Mouse (Mus musculus): ENCODE measurements around the gene Arl6.

Gene Arl6

GRCm38 (mm10) chr16:59586911-59587310 is 52.3 kb downstream of the Arl6 start:
- no peak for DNase-seq

GRCm38 (mm10) chr16:59586276-59586675 is 52.9 kb downstream of the Arl6 start:
- no peak for DNase-seq

- no peak for DNase-seq
These were observed 53.4 kb downstream of the Arl6 start for GRCm38 (mm10) chr16:59585706-59586244.

DNA sequence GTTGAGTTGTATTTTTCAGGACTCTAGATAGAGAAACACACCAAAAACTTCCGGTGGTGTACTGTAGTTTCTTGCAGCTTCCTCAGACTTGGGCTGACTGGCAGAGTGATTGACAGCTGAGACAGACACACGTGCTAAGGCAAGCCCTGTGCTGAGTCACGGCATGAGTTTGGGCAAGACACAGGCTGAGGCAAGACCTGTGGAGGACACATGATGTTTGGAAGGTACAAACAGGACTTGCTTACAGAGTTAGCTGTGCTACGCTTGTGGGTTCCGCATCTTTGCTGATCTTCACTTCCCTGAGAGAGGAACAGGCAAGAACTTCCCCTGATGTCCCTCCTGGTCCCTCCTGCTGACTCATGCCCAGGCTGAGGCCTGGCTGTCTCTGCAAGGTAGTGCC is 55.7 kb downstream of the Arl6 start:
- no peak for DNase-seq

DNA sequence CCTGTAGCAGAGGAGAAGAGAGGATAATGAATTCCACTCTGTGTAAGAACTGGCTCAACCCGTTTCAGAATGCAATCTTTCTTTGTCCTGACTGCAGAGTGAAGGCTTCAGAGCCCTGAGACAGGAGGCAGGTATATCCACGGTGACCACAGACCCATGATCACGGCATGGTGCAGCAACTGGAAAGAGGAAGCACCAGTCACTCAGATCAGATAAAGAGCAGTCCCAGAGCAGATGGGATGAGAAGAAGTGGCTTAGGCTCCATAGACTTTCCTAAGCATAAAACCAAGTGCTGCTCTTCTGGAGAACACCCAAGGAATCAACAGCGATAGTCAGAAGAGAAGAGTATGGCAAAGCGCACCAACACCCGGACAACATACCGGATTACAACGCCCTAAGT is 60.0 kb downstream of the Arl6 start:
- no peak for DNase-seq

GRCm38 (mm10) chr16:59573961-59574360 is 65.2 kb downstream of the Arl6 start:
- DNase-seq, result no peak

DNA sequence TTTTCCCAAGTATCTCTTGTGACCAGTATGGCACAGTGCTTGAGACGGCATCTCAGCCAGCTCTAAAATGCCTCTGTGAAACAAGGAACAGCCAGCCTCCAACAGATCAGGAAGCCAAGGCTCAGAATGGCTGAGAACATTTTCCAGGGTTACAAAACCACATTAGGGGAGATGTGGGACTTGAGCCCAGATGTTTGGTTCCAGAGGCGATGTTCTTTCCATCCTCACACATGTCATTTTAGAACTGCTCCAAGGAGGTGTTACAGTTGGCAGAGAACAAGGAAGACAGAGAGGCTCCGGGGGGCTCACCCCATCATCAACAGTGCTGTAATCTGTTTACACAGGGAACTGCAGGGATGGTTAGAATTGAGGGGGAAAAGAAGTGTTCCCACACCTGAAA is 66.5 kb downstream of the Arl6 start:
- DNase-seq, result no peak

DNA sequence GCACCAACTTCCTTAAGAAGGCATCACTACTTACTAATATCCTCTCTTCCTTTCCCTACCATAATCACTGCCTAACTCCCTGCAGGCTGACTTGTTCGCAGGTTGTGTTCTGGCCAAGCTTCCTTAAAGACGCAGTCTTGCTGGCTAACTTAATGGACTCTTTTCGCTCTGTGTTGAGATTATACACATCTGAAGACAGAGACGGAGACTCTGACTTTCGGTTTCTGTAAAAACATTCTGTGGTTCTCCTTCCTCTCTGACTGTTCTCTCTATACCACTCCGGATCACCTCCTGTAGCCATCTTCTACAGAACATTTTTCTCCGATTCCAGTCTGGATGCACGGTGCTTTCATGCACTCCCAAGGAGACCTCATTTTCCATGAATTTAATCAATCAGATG is 68.4 kb downstream of the Arl6 start:
- DNase-seq, result no peak

DNA sequence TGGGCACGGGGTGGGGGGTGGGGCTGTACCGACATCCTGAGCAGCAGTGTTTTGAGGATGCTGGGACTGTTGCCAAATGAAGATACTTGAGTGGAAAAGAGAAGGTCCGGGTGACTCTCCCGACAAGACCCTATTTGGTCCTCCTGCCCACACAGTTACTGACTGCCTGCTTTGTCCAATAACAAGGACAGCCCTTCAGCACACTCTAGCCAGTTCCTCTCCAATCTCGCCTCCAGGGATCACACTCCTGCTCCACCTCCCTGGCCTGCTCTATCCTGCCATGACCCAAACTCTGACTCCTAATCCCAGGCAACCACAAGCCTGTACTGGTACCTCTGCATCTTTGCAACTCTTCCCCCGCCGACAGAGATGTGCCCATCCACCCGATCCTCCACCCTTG is 69.4 kb downstream of the Arl6 start:
- no peak for DNase-seq

GRCm38 (mm10) chr16:59567721-59568381 is 71.3 kb downstream of the Arl6 start:
- DNase-seq, result no peak

DNA sequence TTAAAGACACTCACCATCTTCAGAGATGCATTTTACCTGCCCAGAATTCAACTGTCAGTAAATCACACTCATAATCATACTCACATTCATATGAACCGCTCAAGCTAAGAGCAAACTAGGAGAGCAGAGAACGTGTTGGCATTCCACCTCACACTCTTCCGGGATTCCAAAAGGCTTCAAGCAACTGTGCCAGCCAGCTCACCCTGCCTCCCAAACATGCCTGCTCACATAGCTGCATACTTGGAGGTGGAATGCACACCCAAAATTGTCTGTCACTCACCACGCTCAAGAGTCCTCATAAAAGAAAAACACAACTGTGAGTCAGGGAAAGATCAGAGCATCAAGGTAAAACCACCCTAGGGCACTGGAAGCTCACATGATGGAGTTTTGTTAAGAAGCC is 72.8 kb downstream of the Arl6 start:
- DNase-seq, result no peak

DNA sequence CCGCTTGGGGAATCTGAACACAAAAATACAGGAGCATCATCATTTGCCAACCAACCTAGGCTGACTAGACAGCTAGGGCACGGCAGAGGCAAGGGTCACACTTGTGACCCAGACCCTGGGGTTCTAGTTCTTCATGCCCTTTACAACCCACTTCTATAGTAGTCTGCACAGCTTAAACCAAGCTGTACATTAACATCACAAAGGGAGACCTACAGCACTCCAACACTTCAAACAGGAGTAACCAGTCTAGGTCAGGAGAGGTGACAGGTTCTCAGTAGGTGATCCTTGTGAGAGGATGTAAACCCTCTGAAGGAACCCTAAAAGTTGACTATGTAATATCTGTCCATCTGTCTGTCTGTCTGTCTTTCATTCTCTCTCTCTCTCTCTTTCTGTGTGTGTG is 73.6 kb downstream of the Arl6 start:
- DNase-seq, result no peak

GRCm38 (mm10) chr16:59564025-59564424 is 75.2 kb downstream of the Arl6 start:
- DNase-seq, result no peak

All from cerebellum, adult 11 months (tissue).